Mouse (Mus musculus): ENCODE results near the gene Nfs1.
A peak's percentile ranks its signal among the peaks of the same experiment; 100 is the strongest.
"Not testable (repeated sequence)": the region's sequence is repeated elsewhere in the genome, so short reads cannot be mapped to it uniquely, and the experiment has no call there.

The Nfs1 gene

DNA sequence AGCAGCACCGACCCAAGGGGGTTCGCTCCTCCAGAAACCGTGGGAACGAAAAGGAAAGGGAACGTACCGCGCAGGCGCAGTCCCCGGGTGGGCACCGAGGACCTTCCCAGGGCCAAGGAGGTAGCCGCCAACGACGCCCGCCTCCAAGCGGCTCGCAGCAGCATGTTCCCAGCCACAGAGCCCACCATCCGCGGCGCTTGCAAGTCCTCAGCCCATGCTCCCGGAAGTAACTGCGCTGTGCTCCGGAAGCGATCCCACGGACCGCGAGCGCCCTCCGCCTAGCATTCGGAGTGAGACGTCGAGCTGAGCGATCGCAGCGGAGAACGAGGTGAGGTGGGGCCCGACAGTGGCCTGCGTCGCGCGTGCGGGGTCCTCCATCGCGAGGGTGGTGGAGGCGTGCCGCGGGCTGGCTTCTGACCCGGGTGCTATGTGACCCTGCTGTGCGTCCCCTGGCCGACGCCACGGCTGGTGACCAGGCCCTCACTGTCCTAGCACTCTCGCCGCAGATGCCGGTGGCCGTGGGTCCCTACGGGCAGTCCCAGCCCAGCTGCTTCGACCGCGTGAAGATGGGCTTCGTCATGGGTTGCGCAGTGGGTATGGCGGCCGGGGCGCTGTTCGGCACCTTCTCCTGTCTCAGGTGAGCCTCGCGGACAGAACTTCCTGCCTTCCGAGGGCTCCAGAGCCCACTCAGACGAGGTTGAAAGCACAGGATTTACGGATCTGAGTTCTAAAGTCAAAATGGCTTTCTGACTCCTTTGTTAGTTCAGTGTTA, at the start of gene Nfs1, which contains the start of gene Romo1:
Nfs1 (minus strand) TSS at position 234 of the 772 bp plus-strand sequence.
Romo1 (plus strand) TSS at position 87 of the 772 bp plus-strand sequence.
- peak; percentile 88 for DNase-seq (ENCODE audit: low spot score)

GRCm38 (mm10) chr2:156193066-156193862, 49.3 kb upstream of the Nfs1 start:
- DNase-seq (ENCODE audit: low spot score) = no peak

- DNase-seq (ENCODE audit: low spot score) = no peak
Observed at GRCm38 (mm10) chr2:156192068-156192467, 48.1 kb upstream of the Nfs1 start.

GRCm38 (mm10) chr2:156191540-156191939, 47.6 kb upstream of the Nfs1 start:
- no peak for DNase-seq (ENCODE audit: low spot score)

DNA sequence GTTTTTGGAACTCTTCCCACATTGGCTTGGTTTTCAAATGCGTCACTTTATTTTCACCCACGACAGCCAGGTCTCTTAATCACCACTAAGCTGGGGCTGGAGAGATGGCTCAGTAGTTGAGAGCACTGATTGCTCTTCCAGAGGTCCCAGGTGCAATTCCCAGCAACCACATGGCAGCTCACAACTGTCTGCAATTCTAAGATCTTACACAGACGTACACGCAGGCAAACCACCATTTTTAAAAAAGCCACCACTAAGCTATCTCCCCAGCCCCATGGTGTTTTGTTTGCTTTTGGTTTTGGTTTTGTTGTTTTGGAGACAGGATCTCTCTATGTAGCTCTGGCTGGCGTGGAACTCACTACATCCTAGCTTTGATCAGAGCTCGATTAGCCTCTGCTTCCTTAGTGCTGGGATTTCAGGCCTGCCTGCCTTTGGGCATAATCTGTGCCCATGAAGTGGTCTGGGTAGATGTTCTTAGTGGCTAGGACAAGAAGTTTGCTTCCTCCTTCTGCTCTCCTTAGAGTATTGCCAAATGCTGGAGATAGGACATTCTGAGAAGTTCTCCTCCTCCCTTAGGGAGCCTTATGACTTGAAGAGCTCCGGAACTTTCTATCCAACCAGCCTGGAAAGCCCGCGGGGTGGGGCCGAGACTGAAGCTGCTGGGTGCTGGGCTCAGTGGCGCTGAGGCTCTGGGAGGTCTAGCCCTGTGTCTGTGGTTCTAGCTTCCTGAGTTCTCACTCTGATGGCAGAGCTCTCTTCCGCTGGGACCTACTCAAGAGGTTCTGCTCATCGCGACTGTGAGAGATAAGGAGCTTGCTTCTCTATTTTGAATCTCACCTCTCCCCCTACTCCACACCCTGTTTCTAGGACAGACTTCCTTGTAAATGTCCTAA, 46.3 kb upstream of the Nfs1 start:
- DNase-seq (ENCODE audit: low spot score) = no peak

- not testable (repeated sequence) for DNase-seq (ENCODE audit: low spot score)
Observed at GRCm38 (mm10) chr2:156189241-156189640, 45.3 kb upstream of the Nfs1 start.

DNA sequence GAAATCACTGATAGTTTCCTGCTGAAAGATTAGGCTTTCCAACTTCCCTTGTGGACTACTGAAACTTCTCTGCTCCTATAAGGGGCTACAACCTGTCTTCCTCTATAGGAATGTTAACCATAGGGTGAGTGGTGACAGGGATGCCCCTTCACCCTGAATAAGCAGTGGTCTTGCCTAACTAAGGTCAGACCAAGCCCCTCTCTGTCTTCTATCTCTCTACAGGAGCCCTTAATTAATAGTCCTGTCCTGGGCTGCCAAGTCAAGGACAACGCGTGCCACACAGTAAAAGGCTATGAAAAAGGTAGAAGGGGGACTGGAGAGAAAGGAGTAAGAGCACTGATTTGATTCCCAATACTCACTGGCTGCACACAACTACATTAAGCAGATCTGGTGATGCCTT, 37.6 kb upstream of the Nfs1 start:
- no peak for DNase-seq (ENCODE audit: low spot score)

GRCm38 (mm10) chr2:156180824-156181590, 37.0 kb upstream of the Nfs1 start:
- DNase-seq (ENCODE audit: low spot score) = no peak

- peak; percentile 99 for DNase-seq (ENCODE audit: low spot score)
Observed at GRCm38 (mm10) chr2:156180094-156180821, 36.3 kb upstream of the Nfs1 start, which contains the start of gene Rbm39. TSS of gene Rbm39 (minus strand) at chr2:156180238.

GRCm38 (mm10) chr2:156179796-156180093, 35.8 kb upstream of the Nfs1 start:
- DNase-seq (ENCODE audit: low spot score) = no peak

DNA sequence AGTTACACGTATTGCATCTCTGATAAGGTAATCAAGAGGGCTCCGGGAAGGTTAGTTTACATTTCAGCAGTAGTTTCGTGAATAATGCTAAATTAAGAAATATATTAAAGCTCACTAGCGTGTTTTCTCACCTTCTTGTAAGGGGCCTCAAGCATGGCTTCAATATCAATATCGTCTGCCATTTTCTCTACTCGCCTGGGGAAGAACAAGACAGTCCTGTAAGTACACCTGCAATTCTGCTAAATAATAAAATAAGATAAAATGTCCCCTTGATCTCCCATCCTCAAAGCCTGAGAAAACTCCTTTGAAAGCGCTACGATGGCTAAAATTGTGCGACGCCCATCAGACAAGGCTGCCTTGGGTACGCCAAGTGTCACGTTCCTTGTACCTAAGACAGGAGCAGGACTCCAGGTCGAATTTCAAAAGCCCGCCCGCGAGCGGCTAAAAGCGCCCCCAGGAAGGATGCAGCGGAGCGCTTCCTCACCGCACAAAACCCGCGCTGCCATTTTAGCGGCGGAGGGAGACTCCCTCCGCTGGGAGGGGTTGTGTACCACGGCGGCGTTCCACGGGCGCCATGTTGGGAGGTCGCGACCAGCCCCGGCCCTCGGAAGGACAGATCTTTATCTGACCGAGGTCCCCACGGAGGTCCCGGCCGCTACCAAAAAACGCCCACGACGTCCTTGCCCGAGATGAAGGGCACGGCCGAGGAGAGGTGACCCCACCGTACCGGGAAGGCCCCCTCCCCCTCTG, 35.2 kb upstream of the Nfs1 start:
- peak; percentile 57 for DNase-seq (ENCODE audit: low spot score)

GRCm38 (mm10) chr2:156177651-156178050, 33.7 kb upstream of the Nfs1 start:
- no peak for DNase-seq (ENCODE audit: low spot score)

GRCm38 (mm10) chr2:156177079-156177478, 33.1 kb upstream of the Nfs1 start:
- DNase-seq (ENCODE audit: low spot score) = no peak

GRCm38 (mm10) chr2:156166557-156166956, 22.6 kb upstream of the Nfs1 start:
- DNase-seq (ENCODE audit: low spot score) = no peak

DNA sequence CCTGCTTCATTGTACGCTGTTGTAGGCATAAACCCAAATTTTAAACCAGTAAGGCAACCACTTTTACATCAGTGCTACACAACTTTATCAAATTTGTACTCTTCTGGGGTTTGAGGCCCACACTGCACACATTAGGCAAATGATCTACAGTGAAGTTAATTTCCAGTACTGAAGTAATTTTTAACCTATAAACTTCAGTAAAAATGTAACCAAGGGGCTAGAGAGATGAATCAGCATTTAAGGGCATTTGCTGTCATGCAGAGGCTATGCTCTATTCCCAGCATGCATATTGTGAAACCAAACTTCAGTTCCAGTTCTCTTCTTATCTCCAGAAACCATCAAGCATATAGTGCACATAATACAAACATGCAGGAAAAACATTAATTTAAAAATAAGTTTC, 21.5 kb upstream of the Nfs1 start:
- DNase-seq (ENCODE audit: low spot score) = no peak

DNA sequence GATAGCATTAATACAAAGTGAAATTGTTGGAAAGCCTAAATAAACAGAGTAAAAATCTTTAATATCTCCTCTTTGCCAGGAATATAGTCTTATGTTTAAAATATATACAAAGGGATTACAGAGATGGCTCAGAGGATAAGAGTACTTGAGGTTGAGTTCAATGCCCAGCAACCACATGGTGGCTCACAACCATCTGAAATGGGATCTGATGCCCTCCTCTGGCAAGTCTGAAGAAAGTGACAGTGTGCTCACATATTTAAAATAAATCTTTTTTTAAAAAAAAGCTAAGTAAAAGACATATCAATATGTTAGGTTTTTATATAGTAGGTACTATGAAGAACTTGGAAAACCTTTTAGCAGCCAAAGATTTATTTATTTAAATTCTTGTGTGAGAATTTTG, 7.6 kb upstream of the Nfs1 start:
- DNase-seq (ENCODE audit: low spot score) = no peak

DNA sequence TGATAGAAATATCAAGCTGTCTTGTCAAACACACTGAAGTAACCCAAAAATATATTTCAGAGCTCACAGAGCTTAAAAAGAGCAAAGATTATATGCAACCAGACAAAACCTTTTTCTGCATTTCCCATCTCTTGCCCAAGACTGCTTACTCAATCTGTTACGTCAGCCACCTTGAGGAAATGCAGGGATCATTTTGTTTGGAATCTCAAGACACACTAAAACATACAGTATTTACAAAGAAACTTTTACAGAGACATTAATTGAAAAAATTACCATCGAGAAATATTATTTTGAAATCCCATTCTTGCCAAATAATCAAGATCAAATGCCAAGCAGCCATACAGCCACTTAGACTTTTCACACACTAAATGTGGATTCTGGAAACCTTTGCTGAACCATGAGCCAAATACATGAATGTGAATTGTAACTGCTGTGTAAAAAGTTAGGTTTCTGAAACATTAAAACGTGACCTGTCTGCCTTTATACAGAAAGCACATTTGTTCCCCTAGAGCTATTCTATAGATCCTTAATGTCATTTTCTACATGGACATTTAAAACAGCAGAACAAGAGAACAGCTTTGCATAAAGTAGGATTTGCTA, 3.4 kb upstream of the Nfs1 start:
- DNase-seq (ENCODE audit: low spot score) = no peak

DNA sequence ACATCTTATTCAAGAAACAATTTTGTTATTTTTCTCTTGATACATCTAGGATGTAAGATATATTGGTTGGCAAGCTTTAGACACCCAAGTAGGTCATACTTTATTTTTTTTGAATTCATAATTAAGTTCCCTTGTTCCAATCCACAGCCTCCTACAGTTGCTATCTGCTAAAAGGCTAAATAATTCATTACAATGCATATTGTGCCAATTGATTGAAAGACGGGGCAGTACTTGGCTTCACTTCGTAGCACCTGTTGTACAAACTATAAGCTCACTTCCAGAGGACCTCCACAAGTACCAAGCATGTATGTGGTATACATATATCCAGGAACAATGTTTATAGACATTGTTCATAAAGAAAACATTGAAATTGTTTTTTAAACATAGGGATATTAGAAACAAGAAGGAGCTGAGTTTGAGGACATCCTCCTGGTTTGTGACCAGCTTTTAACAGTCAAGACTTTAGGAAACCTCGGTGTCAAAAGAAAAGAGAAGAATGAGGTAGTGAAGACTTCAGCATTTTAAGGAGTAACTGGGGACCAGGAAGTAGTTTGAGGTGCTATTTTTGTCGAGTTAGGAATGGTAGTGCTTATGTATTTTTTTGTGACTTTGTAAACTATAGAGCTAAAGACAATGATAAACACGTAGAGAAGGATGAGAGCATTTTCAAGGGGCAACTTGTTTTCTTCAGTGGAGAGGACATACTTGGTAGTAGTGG, 2.4 kb upstream of the Nfs1 start:
- no peak for DNase-seq (ENCODE audit: low spot score)
